Mouse (Mus musculus) liver, embryonic 14.5 days (tissue): ENCODE measurements around the gene Lrrc8d.

Experiments
- CTCF ChIP-seq: IDR thresholded peaks from 2 replicates; pipeline ENCODE4 v1.5.1; 2016; ENCODE audit warnings: antibody characterized with exemption, low read depth, control low read depth
- EP300 ChIP-seq: IDR thresholded peaks from 2 replicates; pipeline ENCODE4 v1.6.1; 2016; ENCODE audit warnings: antibody characterized with exemption, low read depth

- TF ChIP-seq CTCF: no peak
- no peak for TF ChIP-seq EP300
Measured at GRCm38 (mm10) chr5:105807461-105807860, 107.7 kb downstream of the Lrrc8d start.
